Mouse (Mus musculus) hematopoietic stem cell, adult 5-6 weeks (primary cell): ENCODE data around the gene Prex1. TPM values are rescaled to one million over a fixed set of nuclear protein-coding genes. Genes with fewer than 3 reads are reported as not detected.

Experiments
- ATAC-seq, 2 experiments: fragments of 125-278 bp in 1 of 2; replicated peaks in 1 of 2; 2 replicates each; pipeline ENCODE4 v1.8.0; 2016 to 2017; ENCODE audit warnings: inconsistent platforms in 2 of 2, mild to moderate bottlenecking in 2 of 2, moderate number of reproducible peaks in 2 of 2, low read depth in 1 of 2, moderate TSS enrichment in 1 of 2; ENCODE audit not compliant: low FRiP score in 2 of 2, poor library complexity in 2 of 2, severe bottlenecking in 2 of 2, insufficient read depth in 1 of 2, low TSS enrichment in 1 of 2
- total RNA-seq: library from RNA; stranded (forward); fragments of 172-1452, 232-1000 nt; gene quantifications from 2 replicates; pipeline ENCODE4 v1.2.3, GENCODE M21; 2017

Prex1 gene
- total RNA-seq, 1 experiment from 2014 or later = 25.1 TPM

GRCm38 (mm10) chr2:166569182-166569581 lies 144.4 kb downstream of the Prex1 start:
- no peak for ATAC-seq

GRCm38 (mm10) chr2:166565503-166565902 lies 148.1 kb downstream of the Prex1 start:
- no peak for ATAC-seq

DNA sequence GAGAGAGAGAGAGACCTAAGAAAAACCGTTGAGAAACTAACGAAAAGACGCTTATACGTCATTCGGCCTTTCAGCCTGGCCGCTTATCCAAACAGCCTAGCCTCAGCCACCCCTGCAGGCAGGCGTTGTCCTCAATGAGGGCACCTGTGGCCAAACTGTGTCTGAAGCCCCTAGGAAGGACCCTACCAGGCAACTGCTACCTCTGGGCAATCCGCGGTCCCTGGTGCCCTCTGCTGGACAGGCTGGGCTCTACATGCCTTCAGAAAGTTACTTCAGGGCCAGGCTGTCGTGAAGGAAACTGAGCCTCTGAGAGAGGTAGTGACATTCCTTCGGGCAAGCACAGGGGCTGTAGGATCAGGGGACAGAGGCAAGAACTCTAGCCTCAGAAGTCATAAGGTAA lies 149.2 kb downstream of the Prex1 start:
- ATAC-seq = peak; percentile 50 to 54; a peak in 3 of 4 replicates

DNA sequence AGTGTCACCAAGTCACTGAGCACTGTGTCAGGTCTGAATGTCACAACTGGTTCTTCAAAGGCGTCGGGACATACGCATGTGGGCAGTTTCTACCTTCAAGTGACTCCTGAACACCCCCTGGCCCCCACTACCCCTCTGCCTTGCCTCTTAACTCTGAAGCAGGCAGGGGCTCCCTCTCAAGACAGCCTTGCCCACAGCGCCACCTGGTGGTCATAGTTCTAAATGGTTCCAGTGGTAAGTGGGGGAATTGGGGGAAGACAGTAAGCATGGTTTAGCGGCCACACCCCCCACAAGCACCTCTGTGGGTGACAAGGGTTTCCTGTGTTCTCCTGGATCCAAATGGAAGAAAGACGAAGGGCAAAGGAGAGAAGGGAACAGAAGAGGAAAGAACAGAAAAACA lies 149.7 kb downstream of the Prex1 start:
- ATAC-seq = peak; percentile 54 to 68; a peak in 3 of 4 replicates

- ATAC-seq = no peak
Observed at GRCm38 (mm10) chr2:166563076-166563475, 150.6 kb downstream of the Prex1 start.

GRCm38 (mm10) chr2:166561781-166562180 lies 151.9 kb downstream of the Prex1 start:
- ATAC-seq = no peak

GRCm38 (mm10) chr2:166560826-166561225 lies 152.8 kb downstream of the Prex1 start:
- no peak for ATAC-seq

DNA sequence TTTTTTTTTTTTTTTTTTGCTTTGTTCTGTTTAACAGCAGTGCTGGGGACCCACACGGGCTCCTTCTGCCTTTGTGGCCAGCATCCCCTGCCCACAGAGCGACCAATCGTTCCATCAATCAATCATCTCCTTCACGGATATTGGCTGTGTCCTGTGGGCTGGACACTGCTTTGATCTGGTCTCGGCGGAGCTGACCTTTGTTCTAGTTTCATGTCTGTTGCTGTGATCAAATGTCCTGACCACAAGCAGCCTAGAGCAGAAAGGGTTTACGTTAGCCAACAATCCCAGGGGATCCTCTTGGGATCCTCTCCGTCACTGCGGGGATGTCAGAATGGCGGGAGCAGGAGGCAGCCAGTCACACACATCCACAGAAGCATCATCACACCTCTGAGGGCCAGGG lies 154.1 kb downstream of the Prex1 start:
- no peak for ATAC-seq

GRCm38 (mm10) chr2:166555508-166555907 lies 158.1 kb downstream of the Prex1 start:
- no peak for ATAC-seq

DNA sequence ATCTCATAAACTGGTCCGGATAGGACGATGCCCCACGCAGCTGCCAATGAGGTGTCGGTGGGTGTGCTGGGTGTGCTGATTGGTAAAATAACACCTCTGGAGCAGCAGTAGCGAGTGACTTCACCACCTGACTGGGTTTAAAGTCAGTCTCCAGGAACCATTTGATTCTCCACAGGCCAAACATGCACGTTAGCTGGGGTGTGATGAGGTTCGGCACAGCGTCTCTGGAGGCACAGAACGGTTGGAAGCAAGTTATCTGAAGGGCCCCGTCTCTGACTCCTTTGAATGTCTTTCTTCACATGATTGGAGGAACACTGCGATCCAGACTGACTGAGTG lies 159.5 kb downstream of the Prex1 start:
- no peak for ATAC-seq

GRCm38 (mm10) chr2:166553502-166554168 lies 160.0 kb downstream of the Prex1 start:
- ATAC-seq = peak; percentile 72 to 74

DNA sequence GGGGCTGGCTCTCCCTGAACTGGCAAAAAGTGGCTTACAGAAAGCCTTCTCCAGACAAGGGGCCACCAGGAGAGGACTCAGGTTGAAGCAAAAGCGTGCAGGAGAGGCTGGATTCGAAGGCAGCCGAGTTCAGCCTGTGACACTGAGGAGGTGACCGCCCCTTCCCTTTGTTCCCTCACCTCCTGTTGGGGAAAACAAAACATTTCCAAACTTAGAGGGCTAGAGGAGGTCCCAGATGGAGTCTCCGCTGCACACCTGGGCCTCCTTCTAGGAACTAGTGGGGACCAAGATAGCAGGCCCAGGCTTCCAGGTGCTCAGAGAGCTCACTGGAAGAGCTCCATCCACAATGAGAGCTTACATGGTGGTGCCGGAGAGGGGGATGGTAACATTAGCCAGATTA lies 161.0 kb downstream of the Prex1 start:
- no peak for ATAC-seq

DNA sequence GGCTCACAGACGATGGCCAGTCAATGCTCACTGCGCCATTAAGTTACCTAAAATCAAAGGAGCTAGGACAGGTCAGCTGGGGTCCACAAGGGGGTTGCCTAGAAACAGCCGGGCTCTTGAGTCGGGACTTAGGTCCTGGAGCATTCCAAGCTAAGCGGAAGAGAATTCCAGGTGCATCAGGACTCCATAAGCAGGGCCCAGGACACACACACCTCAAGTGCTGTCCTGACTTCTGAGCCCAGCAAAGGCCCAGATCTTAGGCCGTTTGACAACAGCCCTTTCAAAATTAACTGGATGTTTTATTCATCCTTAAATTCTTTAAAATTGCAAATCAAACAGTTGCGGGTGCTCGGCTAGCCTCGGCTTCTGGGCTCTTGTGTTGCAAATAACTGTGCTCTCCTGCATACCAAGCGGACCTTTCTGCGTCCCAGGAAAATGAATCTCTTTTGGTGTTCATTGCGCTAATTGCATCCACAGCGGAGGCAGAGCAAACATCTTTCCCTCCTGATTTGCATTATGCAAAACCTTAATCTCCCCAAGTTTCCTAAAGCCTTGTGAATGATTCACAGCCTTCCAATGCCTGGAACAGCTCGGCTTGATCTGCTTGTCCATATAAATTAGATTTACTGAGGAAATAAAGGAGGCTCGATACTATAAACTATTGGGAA lies 161.7 kb downstream of the Prex1 start:
- no peak for ATAC-seq

DNA sequence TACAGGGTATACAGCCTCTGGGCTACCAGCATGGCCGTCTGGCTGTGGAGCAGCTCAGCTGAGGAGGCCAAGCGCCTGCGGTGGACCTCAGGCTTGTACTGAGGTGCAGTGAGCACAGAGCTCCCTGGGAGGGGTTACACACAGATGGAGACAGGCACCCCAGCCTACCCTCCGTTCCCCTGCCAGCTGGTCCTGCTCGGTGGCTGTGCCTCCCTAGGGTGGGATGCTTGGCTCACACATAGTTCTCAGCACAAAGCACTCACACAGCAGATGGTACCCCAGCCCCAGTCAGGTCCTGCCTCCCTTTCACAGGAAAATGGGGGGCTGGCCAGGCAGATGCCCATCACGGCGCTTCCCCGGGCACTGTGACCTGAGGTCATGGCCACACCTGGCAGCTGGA lies 163.8 kb downstream of the Prex1 start:
- ATAC-seq = no peak

DNA sequence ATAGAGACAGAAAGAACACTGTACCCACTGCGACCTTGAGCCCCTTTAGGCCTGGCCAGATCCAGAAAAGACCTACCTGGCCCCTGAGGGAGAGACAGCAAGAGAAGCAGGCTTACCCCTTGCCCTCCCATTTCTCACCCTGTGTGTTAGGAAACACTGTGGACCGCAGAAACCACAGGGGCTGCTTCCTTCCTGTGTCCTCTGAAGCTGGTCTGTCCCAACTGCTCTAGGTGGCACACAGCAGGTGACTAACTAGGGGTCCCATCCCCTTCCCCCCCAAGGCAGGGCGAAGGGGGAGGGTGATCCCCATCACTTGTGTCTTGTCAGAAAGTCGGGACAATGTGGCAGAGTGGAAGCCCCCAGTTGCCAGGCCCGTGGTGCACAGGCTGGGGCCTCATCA lies 164.6 kb downstream of the Prex1 start:
- ATAC-seq = peak; percentile 64 to 76

DNA sequence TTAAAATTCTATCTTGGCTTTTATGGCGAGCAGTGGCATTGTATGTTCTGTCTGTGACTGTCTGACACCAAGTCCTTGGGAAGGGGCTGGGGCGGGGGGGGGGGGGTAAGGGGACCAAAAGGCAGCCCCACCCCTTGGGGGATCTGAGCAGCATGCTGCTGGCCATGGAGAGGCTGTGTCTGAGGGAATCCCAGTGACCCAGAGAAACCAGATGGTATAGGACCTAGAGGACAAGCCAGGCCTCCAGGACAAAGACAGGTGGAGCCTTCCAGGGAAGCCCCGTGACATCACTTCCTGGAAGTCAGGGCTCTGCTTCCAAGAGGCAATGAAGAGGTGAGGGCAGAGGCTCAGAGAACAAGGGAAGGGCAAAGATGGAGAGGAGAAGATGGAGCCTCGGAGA lies 168.1 kb downstream of the Prex1 start:
- no peak for ATAC-seq

DNA sequence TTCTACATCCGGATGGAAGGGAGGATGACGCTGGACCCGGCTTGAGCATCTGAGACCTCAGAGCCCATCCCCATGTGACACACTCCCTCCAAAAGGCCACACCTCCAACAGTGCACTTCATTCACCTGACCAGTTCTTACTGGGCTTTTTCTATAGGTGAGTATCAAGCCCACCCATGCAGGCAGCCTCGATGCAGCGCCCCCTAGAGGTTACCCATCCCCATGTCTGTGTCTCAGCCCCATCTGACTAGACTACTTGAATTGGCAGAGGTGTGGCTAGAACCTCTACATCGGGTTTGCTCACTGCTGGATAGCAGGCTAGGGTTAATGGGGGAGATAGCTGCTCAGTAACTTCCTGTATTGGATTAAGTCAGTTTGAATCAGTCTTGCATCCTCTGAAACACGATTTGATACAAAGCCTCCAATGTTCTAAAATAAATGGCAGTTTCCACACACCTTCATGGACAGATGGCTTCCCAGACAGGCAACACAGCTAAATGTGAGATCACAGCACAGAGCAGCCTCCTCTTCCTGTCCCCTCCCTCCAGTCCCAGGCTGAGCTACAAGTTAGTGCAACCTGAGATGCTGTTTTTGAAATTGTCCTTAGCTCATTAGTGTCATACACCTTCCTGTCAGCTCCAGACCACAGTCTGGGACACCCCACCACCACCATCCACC lies 168.9 kb downstream of the Prex1 start:
- no peak for ATAC-seq

DNA sequence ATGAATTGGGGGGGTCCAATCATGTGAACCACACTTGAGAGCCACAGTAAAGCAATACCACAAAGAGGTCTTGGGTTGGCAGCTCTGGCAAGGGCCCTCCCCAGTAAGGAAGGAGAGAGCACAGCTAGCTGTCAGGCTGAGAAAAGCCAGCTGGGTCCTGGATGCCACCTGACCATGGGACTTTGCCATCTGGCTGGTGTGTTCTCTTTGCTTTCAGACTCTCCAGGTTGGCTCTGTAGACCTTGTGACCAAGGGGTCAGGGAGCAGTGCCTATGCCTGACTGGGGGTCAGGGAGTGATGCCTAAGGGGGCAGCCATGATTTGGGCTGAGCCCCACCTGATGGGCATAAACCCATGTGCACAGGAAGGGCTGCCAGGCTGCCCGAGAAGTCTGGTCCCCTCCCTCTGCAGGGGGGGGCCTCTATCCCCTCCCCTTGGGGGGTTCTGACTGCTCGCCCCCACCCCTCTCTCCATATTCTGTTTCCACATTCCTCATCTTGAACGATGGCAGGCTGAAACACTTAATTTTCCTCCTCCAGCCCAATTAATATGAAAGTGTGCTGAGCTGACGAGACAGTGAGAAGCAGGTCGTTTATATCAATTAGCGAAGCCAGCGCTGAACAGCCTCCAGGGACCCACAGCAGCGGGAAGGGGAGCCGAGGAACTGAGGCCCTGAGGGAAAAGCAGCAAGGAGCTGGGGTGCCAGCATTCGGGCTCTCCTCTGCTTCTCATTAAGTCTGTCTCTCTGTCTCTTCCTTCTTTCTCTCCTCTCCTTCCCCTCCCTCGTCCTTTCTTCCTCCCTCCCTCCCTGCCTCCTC lies 172.3 kb downstream of the Prex1 start:
- no peak for ATAC-seq
